Mouse (Mus musculus): Measurements from ENCODE around the gene Sept12. TPM values are rescaled to one million over a fixed set of nuclear protein-coding genes. Genes with fewer than 3 reads are reported as not detected.

The Sept12 gene
- total RNA-seq (2021) = under 1 TPM in 1 of 2 experiments, not detected in 1; 0.22 TPM
- long read RNA-seq, experiment 1 = 0 reads
- long read RNA-seq, experiment 2 = 0 reads

- no peak for DNase-seq (ENCODE audit: low spot score in 2 of 2)
Observed at GRCm38 (mm10) chr16:4997553-4997952, at the start of gene Sept12. Gene Sept12, minus strand, starts transcription at chr16:4997852.

GRCm38 (mm10) chr16:5045322-5045721 lies 47.7 kb upstream of the Sept12 start:
- DNase-seq (ENCODE audit: low spot score in 2 of 2) = no peak

- no peak for DNase-seq (ENCODE audit: low spot score in 2 of 2)
Observed at GRCm38 (mm10) chr16:5036649-5037234, 39.1 kb upstream of the Sept12 start.

GRCm38 (mm10) chr16:5035591-5035990 lies 37.9 kb upstream of the Sept12 start:
- DNase-seq (ENCODE audit: low spot score in 2 of 2) = no peak

GRCm38 (mm10) chr16:5029847-5030246 lies 32.2 kb upstream of the Sept12 start:
- DNase-seq (ENCODE audit: low spot score in 2 of 2) = no peak

GRCm38 (mm10) chr16:5024021-5024420 lies 26.4 kb upstream of the Sept12 start:
- no peak for DNase-seq (ENCODE audit: low spot score in 2 of 2)

GRCm38 (mm10) chr16:5014578-5014977 lies 16.9 kb upstream of the Sept12 start:
- DNase-seq (ENCODE audit: low spot score in 2 of 2) = no peak

- DNase-seq (ENCODE audit: low spot score in 2 of 2) = peak; percentile 82 to 91
Observed at GRCm38 (mm10) chr16:5013054-5013838, 15.6 kb upstream of the Sept12 start, which contains the start of gene Rogdi. Gene Rogdi, minus strand, starts transcription at chr16:5013553.

GRCm38 (mm10) chr16:5012036-5013005 lies 14.7 kb upstream of the Sept12 start:
- DNase-seq (ENCODE audit: low spot score in 2 of 2) = no peak

- DNase-seq (ENCODE audit: low spot score in 2 of 2) = no peak
Observed at GRCm38 (mm10) chr16:5011285-5011684, 13.6 kb upstream of the Sept12 start.

GRCm38 (mm10) chr16:5010371-5010935 lies 12.8 kb upstream of the Sept12 start:
- DNase-seq (ENCODE audit: low spot score in 2 of 2) = no peak

GRCm38 (mm10) chr16:5008076-5008475 lies 10.4 kb upstream of the Sept12 start:
- DNase-seq (ENCODE audit: low spot score in 2 of 2) = no peak

- DNase-seq (ENCODE audit: low spot score in 2 of 2) = no peak
Observed at GRCm38 (mm10) chr16:5007492-5007891, 9.8 kb upstream of the Sept12 start.

- DNase-seq (ENCODE audit: low spot score in 2 of 2) = no peak
Observed at GRCm38 (mm10) chr16:5007067-5007466, 9.4 kb upstream of the Sept12 start, which contains the start of gene Smim22. Gene Smim22, plus strand, starts transcription at chr16:5007288.

- no peak for DNase-seq (ENCODE audit: low spot score in 2 of 2)
Observed at GRCm38 (mm10) chr16:5000611-5001010, 3.0 kb upstream of the Sept12 start.

GRCm38 (mm10) chr16:4998984-4999383 lies 1.3 kb upstream of the Sept12 start:
- DNase-seq (ENCODE audit: low spot score in 2 of 2) = no peak

- no peak for DNase-seq (ENCODE audit: low spot score in 2 of 2)
Observed at GRCm38 (mm10) chr16:4993276-4993675, 4.4 kb downstream of the Sept12 start.

GRCm38 (mm10) chr16:4984717-4985116 lies 12.9 kb downstream of the Sept12 start:
- DNase-seq (ENCODE audit: low spot score in 2 of 2) = no peak

GRCm38 (mm10) chr16:4979755-4980380 lies 17.8 kb downstream of the Sept12 start:
- DNase-seq (ENCODE audit: low spot score in 2 of 2) = no peak

- DNase-seq (ENCODE audit: low spot score in 2 of 2) = no peak
Observed at GRCm38 (mm10) chr16:4978275-4979051, 19.2 kb downstream of the Sept12 start.
